Mouse (Mus musculus) lung, postnatal 25 days (tissue): ENCODE data around the gene Wdsub1.

Source experiments
- DNase-seq: peaks from one replicate; pipeline ENCODE4 v3.0.0; 2022; ENCODE audit warnings: low spot score

Wdsub1 gene

GRCm38 (mm10) chr2:59841189-59841939 lies 41.0 kb downstream of the Wdsub1 start:
- peak; percentile 55 for DNase-seq

DNA sequence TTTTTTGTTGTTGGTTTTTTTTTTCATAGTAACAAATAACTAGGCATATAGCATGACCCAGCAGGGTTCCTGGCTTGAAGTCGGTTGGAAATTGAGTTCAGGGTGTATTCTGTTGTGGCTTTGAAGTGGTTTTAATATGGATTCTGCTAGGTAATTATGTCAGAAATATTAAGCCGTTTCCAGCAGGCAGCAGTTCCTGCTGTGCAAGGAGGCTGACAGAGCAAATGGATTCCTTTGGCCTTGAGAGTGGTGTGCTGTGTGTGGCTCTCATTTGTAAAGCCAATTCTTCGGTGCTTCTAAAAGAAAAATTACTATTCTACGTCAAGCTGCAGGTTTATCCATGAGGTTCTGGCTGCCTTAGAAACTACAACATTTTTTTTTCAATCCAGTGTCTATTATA lies 42.2 kb downstream of the Wdsub1 start:
- no peak for DNase-seq

DNA sequence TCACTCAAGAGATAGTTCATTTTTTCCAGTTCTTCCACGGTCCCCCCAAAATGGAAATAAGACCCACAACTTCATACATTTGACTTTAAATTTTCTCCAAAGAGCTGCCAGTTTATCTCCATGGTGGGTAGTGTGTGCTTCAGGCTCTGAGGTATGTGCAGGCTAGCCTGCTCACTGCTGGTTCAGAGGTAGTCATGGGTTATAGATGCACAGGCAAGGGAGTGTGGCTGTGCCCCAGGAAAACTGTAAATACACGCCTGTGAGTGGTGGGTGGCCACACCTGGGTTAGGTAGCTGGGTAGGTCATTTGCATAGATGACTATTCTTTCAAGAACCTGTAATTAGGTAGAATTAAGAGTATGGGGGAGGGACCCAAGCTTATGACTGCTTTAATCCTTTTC lies 42.6 kb downstream of the Wdsub1 start:
- DNase-seq = no peak

DNA sequence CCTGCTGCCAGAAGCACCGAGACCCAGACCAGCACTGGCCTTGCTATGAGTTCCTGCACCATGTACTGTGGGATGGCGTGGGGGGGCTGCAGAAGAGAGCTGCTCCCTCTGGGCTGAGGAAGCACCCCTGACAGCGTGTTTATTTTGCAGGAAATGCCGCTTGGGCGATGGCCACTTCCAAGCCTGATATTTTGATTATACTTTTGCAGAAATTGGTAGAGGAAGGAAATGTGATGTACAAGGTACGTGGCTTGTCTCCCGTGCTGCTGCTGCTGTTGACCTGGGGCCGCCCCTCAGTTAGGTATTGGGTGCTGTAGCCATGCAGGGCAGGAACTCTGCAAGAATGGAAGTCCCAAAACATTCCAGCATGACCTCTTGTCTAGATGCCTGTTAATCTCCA lies 43.6 kb downstream of the Wdsub1 start:
- peak; percentile 63 for DNase-seq

DNA sequence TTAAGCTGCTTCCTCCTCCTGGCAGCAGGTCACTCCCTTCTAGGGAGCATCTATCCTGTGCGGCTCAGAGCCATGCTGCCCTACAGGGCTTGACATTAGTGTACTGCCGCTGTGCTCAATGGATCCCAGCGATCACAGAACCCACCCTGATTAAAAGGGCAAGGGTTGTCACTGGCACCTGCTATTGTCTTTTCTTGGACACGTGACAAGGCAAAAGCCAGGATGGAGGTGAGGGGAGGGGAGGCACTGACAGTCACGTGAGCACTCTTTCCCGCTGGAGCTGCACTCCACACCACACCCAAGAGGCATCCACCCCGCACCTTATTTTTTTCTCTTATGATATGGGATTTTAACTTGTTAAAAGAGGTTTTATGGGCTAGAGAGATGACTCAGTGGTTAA lies 50.6 kb downstream of the Wdsub1 start:
- no peak for DNase-seq

DNA sequence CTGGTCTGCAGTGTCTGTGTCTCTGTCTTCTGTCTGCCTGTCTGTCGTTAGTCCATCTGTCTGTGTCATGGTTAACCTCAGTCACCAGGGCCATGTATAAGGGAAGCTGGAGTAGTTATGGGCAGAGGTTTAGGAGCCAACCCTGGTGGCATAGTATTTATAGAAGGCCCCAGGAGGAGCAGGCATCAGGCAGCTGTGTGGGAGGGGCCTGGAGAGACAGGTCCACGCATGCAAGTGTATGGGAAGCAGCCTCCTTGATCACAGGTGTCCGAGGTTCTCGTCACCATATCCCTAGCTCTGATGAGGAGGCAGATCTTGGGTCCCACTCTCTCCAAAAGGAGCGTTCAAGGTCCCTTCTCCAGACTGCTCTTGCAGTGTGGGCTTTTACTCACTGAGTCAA lies 51.5 kb downstream of the Wdsub1 start:
- DNase-seq = no peak

DNA sequence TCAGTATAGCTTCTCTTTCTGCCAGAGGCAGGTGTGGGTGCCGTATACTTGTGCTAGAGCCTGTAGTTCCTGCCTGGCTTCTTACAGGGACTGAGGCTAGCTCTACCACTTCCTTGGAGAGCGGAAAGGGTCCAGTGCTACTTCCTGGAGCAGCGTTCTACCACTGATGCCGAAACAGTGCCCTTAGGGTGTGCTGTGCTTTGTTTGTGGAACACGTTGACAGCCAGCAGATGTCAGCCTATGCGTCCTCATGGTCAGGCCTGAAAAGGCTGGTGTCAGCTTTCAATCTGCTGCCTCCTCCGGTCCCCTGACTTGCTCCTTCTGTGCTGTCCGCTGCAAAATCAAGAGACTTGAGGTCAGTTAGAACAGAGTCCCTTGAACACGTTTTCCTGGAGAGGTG lies 52.2 kb downstream of the Wdsub1 start:
- peak; percentile 48 for DNase-seq

GRCm38 (mm10) chr2:59829718-59830117 lies 52.7 kb downstream of the Wdsub1 start:
- no peak for DNase-seq

DNA sequence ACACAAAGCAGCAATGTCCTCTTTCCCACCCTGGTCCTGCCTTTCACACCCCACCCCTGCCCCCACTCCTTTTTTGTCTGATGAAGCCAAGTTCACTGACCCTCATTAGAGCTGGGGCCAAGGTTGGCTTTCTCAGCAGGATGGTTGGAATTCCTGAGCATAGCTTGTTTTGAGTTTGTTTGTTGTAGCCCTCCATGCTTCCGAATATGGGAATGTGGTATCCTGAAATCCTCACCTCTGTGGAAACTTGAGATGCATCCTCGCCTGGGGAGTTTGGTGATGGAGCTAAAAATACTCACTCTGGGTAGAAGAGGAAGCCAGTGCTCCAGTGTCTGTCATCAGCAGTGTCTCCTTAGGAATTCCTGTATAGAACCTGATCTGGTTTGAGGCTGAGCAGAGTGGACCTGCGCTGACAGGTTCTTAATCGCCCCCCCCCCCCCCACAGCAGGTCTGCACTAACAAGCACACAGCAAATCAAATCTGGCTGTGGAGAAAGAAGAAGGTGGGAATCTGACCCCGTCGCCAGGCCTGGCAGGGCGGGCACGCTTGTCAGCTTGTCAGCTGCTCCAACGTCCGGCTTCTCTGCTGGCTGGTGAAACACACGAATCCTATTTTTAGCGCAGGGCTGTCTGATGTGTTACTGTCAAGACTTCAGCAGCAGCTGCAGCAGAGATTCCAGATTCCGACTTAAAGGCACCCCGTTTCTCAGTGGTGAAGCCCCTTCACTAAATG lies 53.4 kb downstream of the Wdsub1 start:
- peak; percentile 62 for DNase-seq

- no peak for DNase-seq
Measured at GRCm38 (mm10) chr2:59828103-59828655, 54.2 kb downstream of the Wdsub1 start.

- no peak for DNase-seq
Measured at GRCm38 (mm10) chr2:59825380-59825779, 57.0 kb downstream of the Wdsub1 start.

DNA sequence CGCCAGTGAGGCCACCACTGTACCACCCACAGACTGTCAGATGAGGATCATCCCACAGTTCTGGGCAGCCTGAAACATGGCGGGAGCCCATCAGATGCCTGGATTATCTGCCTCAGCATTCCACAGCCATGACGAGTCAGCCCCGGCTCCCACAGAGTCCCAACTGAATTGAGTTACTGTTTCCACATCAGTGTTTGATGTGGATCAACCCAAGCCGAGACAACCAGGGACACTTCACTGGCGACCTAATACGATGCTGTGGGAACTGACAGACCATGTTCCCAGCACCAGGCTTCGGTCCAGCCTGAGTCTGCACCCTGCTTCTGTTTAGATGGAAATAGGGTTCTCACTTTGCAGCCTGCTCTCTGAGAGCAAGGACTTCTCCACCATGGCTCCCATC lies 58.1 kb downstream of the Wdsub1 start:
- DNase-seq = peak; percentile 39

- no peak for DNase-seq
Measured at GRCm38 (mm10) chr2:59821044-59821443, 61.3 kb downstream of the Wdsub1 start.

- DNase-seq = no peak
Measured at GRCm38 (mm10) chr2:59820088-59820487, 62.3 kb downstream of the Wdsub1 start.

DNA sequence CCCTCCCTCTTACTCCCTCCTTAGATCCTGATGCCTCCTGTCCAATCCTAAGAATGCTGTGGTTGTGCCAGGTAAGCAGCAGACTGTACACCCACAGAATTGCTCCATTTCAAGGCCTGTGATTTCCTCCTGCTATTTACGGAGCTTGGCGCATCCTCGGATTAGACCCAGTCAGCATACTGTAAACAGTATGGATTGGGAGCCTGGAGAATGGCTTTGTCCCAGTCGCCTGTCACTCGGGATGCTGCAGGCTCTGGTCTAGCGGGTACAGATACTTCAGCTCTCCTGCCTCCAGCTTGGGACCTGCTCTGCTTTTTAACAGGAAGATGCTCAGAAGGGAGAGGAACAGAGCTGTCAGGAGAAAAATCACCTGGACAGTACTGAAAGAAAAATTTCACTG lies 63.0 kb downstream of the Wdsub1 start:
- DNase-seq = no peak

DNA sequence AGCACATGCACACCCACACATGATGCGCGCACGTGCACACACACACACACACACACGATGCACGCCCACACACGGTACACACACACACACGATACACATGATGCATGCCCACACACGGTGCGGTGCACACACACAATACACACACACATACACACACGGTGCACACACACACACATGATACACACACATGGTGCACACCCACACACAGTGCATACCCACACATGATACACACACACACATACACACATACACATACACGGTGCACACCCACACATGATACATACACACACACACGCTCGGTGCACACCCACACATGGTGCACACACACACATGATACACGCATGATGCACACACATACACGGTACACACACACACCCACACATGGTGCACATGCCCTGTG lies 63.7 kb downstream of the Wdsub1 start:
- DNase-seq = no peak

DNA sequence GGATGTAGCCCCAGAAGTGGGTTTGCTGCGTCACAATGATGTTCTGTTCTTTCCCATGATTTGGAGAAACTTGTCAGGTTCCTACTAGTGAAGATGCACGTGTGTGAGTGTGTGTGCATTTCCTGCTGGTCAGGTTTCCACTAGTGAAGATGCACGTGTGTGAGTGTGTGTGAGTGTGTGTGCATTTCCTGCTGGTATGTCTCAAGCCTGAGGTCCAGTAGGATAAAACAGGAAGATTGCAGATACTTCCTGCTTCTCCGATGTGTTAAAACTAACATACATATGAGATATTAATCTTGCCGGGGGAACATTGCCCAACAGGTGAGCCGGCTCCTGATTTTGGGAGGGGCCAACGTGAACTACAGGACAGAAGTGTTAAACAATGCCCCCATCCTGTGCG lies 67.4 kb downstream of the Wdsub1 start:
- no peak for DNase-seq

DNA sequence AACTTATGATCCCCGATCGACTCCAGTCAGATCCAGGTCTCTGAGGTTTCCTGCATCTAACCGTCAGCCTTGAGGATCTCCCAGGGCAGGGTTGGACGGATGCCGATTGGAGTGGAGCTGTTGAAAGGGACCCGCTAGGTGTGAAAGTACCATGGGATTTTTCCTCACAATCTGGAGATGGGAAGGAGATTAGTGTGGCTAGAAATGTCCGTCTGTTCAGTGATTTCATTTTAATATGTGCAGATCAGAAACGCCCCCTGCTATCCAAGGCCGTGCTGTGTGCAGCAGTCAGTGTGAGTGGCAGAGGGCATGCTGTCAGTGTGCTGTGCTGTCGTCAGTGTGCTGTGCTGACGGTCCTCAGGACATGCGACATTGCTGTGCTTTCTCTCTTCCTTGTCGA lies 68.9 kb downstream of the Wdsub1 start:
- DNase-seq = no peak

- no peak for DNase-seq
Measured at GRCm38 (mm10) chr2:59812641-59813040, 69.8 kb downstream of the Wdsub1 start.

DNA sequence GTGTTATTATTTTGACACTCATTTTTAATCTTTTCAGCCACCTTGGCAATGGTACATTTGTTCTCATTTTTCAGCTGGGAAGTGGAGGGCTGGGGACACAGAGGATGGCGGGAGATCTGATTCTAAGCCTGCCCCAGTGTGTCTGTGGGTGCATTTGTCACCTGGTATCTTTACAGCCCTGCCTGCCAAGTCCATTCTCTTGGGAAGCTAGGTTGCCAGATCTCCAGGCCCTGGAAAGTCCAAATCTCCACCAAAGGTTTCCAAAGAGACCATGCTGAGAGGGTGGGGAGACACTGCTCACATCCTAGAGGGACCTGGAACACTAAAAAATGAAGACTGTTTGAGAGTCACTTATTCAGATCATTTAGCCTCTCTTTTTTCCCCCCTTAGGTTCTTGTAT lies 71.1 kb downstream of the Wdsub1 start:
- DNase-seq = no peak

GRCm38 (mm10) chr2:59810039-59810438 lies 72.4 kb downstream of the Wdsub1 start:
- no peak for DNase-seq

DNA sequence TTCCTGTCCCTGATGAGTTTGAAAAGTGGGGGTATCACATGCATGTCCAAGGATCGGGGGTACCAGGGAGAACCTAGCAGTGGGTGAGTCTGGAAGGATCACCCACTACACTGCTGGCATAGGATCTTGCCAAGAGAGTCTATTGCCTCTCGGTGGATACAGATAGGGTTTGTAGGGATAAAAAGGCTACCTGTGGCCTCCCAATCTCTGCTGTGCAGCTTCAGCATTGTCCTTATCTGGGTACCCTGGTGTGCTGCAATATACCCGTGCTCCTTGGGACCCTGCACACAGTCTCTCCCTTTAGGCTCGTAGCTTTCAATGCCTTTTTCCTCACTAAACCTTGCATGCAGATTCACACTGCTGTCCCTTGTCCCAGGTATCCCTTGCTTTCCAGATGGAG lies 73.8 kb downstream of the Wdsub1 start:
- no peak for DNase-seq

GRCm38 (mm10) chr2:59806038-59806437 lies 76.4 kb downstream of the Wdsub1 start:
- DNase-seq = no peak
